Mouse (Mus musculus): ENCODE measurements around the gene Usp46. TPM values are rescaled to one million over a fixed set of nuclear protein-coding genes. Genes with fewer than 3 reads are reported as not detected.

The Usp46 gene
- total and polyA plus RNA-seq, 3 experiments, result 14.5 to 23.6 TPM; not detected in 1

- Histone ChIP-seq H3K27me3 (ENCODE audit: control insufficient read depth in 1 of 2, insufficient read depth in 2 of 2, low read length in 2 of 2) (no peaks in the 10 kb centered on the region), H3K36me3 (ENCODE audit: control insufficient read depth in 1 of 2, insufficient read depth in 2 of 2, low read length in 2 of 2) (peaks cover 0 to 4% of the 10 kb centered on the region in 2 experiments; a peak in 2 of 4 replicates), H3K4me3 (ENCODE audit: control insufficient read depth in 1 of 2, insufficient read depth in 1 of 2, low read depth in 2 of 2, low read length in 2 of 2) (no peak overlapping the region), H3K79me2 (ENCODE audit: control insufficient read depth, insufficient read depth, low read length, poor library complexity) (peaks cover 8% of the 10 kb centered on the region; the same call in 1 of the 2 replicates), H3K27ac (ENCODE audit: control insufficient read depth, low read depth, low read length) (no peak overlapping the region), H3K9ac (ENCODE audit: control insufficient read depth, low read depth, low read length, poor library complexity, severe bottlenecking) (no peak overlapping the region), H3K9me3 (replicated peaks; ENCODE audit: insufficient read depth, low read length) (no peaks in the 10 kb centered on the region), H3K4me1 (ENCODE audit: control insufficient read depth in 1 of 2, insufficient read depth in 2 of 2, low read length in 2 of 2) (no peaks in the 10 kb centered on the region)
- no peak for DNase-seq (ENCODE audit: low read depth, low spot score)
- TF ChIP-seq MYB (IDR thresholded peaks at IDR 0.05; ENCODE audit: low read depth, low read length) (no peak), CTCF (IDR thresholded peaks at IDR 0.05 in 2 of 3, conservative IDR thresholded peaks at IDR 0.05 in 1 of 3; ENCODE audit: control insufficient read depth in 1 of 3, insufficient read depth in 1 of 3, low read depth in 2 of 3, low read length in 3 of 3, poor library complexity in 1 of 3, severe bottlenecking in 1 of 3) (no peak), RCOR1 (IDR thresholded peaks at IDR 0.05; ENCODE audit: low read depth, low read length) (no peak), EP300 (IDR thresholded peaks at IDR 0.05; ENCODE audit: low read depth in 1 of 2, low read length in 2 of 2) (no peak), ZKSCAN1 (IDR thresholded peaks at IDR 0.05; ENCODE audit: low read depth, low read length) (no peak), USF1 (IDR thresholded peaks at IDR 0.05; ENCODE audit: low read depth, low read length) (no peak)
Measured at GRCm38 (mm10) chr5:74051394-74052170, 16.6 kb downstream of the Usp46 start.

DNA sequence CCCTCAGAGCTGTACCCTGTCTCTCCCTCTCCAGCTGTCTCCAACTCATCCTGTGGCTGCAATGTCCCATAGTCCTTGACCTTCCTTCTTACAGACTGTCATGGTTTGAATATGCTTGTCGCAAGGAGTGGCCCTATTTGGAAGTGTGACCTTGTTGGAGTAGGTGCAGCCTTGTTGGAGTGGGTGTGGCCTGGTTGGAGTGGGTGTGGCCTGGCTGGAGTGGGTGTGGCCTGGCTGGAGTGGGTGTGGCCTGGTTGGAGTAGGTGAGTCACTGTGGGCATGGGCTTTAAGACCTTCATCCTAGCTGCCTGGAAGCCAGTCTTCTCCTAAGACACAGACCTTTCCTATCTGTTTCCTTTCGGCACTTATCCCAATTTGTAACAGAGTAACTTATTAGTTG lies 17.3 kb downstream of the Usp46 start:
- peaks cover 0 to 4% of the 10 kb centered on the region in 2 experiments; a peak in 2 of 4 replicates for H3K36me3 ChIP-seq (ENCODE audit: control insufficient read depth in 1 of 2, insufficient read depth in 2 of 2, low read length in 2 of 2)
- H3K4me3 ChIP-seq (ENCODE audit: control insufficient read depth in 1 of 2, insufficient read depth in 1 of 2, low read depth in 2 of 2, low read length in 2 of 2), result no peak overlapping the region
- H3K4me1 ChIP-seq (ENCODE audit: control insufficient read depth in 1 of 2, insufficient read depth in 2 of 2, low read length in 2 of 2), result no peaks in the 10 kb centered on the region
- H3K27me3 ChIP-seq (ENCODE audit: control insufficient read depth in 1 of 2, insufficient read depth in 2 of 2, low read length in 2 of 2), result no peaks in the 10 kb centered on the region
- no peaks in the 10 kb centered on the region for H3K9me3 ChIP-seq (replicated peaks; ENCODE audit: insufficient read depth, low read length)
- DNase-seq (ENCODE audit: low read depth, low spot score), result peak; percentile 48
- H3K9ac ChIP-seq (ENCODE audit: control insufficient read depth, low read depth, low read length, poor library complexity, severe bottlenecking), result no peak overlapping the region
- no peak for TF ChIP-seq MAZ (IDR thresholded peaks at IDR 0.05; ENCODE audit: low read depth, low read length)
- TF ChIP-seq JUND (IDR thresholded peaks at IDR 0.05; ENCODE audit: low read depth, low read length), result no peak
- TF ChIP-seq HCFC1 (IDR thresholded peaks at IDR 0.05; ENCODE audit: low read depth, low read length), result no peak
- no peak for TF ChIP-seq CHD1 (IDR thresholded peaks at IDR 0.05; ENCODE audit: low read depth, low read length)
- TF ChIP-seq MAX (IDR thresholded peaks at IDR 0.05; ENCODE audit: low read length), result no peak
- TF ChIP-seq GABPA (IDR thresholded peaks at IDR 0.05; ENCODE audit: low read depth, low read length), result no peak
- no peak for TF ChIP-seq ZC3H11A (IDR thresholded peaks at IDR 0.05; ENCODE audit: low read depth, low read length)
- no peak for TF ChIP-seq E2F4 (IDR thresholded peaks at IDR 0.05; ENCODE audit: borderline replicate concordance, low read depth, low read length)
- H3K79me2 ChIP-seq (ENCODE audit: control insufficient read depth, insufficient read depth, low read length, poor library complexity), result peaks cover 8% of the 10 kb centered on the region; the same call in 1 of the 2 replicates
- H3K27ac ChIP-seq (ENCODE audit: control insufficient read depth, low read depth, low read length), result no peak overlapping the region

Data from MEL (cell line).